Mouse (Mus musculus) retina, embryonic 14.5 days (tissue): ENCODE measurements around the gene Tpra1.

Experiments used
- DNase-seq: peaks from one replicate; pipeline ENCODE4 v3.0.0-alpha.2; 2015; ENCODE audit warnings: low spot score

Tpra1 gene

GRCm38 (mm10) chr6:88901947-88902820 is at the start of gene Tpra1:
Gene Tpra1 (plus strand): TSS chr6:88902251.
- DNase-seq: peak; percentile 97

- DNase-seq: no peak
Observed at GRCm38 (mm10) chr6:88854509-88854908, 47.5 kb upstream of the Tpra1 start.

GRCm38 (mm10) chr6:88855636-88856035 is 46.4 kb upstream of the Tpra1 start:
- peak; percentile 95 for DNase-seq

GRCm38 (mm10) chr6:88857249-88857648 is 44.8 kb upstream of the Tpra1 start:
- peak; percentile 68 for DNase-seq

GRCm38 (mm10) chr6:88857830-88858229 is 44.2 kb upstream of the Tpra1 start:
- no peak for DNase-seq

- no peak for DNase-seq
Observed at GRCm38 (mm10) chr6:88858341-88858740, 43.7 kb upstream of the Tpra1 start.

- DNase-seq: peak; percentile 83
Observed at GRCm38 (mm10) chr6:88860914-88861313, 41.1 kb upstream of the Tpra1 start.

- no peak for DNase-seq
Observed at GRCm38 (mm10) chr6:88865704-88866103, 36.3 kb upstream of the Tpra1 start.

- no peak for DNase-seq
Observed at GRCm38 (mm10) chr6:88869459-88869858, 32.6 kb upstream of the Tpra1 start.

- no peak for DNase-seq
Observed at GRCm38 (mm10) chr6:88870594-88870993, 31.5 kb upstream of the Tpra1 start.

- no peak for DNase-seq
Observed at GRCm38 (mm10) chr6:88871546-88871945, 30.5 kb upstream of the Tpra1 start.

- DNase-seq: peak; percentile 44
Observed at GRCm38 (mm10) chr6:88872811-88873210, 29.2 kb upstream of the Tpra1 start.

GRCm38 (mm10) chr6:88873965-88874867 is 27.8 kb upstream of the Tpra1 start:
- DNase-seq: peak; percentile 46

GRCm38 (mm10) chr6:88874868-88875508 is 27.1 kb upstream of the Tpra1 start, which contains the start of gene Podxl2:
Gene Podxl2 (minus strand): TSS chr6:88875044.
- DNase-seq: peak; percentile 87

GRCm38 (mm10) chr6:88879471-88879870 is 22.6 kb upstream of the Tpra1 start:
- DNase-seq: no peak

GRCm38 (mm10) chr6:88881334-88881733 is 20.7 kb upstream of the Tpra1 start:
- no peak for DNase-seq

- DNase-seq: no peak
Observed at GRCm38 (mm10) chr6:88884195-88884594, 17.9 kb upstream of the Tpra1 start.

- no peak for DNase-seq
Observed at GRCm38 (mm10) chr6:88884690-88885089, 17.4 kb upstream of the Tpra1 start.

- DNase-seq: no peak
Observed at GRCm38 (mm10) chr6:88885644-88886416, 16.2 kb upstream of the Tpra1 start.

- no peak for DNase-seq
Observed at GRCm38 (mm10) chr6:88886417-88886967, 15.6 kb upstream of the Tpra1 start.

GRCm38 (mm10) chr6:88889410-88890042 is 12.5 kb upstream of the Tpra1 start:
- DNase-seq: no peak
